Mouse (Mus musculus): Measurements from ENCODE around the gene Ccdc93. TPM values are rescaled to one million over a fixed set of nuclear protein-coding genes. Genes with fewer than 3 reads are reported as not detected.

Gene Ccdc93
- 11.5 and 14.8 TPM in 2 replicates for polyA plus RNA-seq (2015; fragmentation: Nextera tagmentation; extraction: Ambion mirVana)

- peak within 1 kb of the TSS; percentile 88 for H3K4me3 ChIP-seq
- WGBS, result under 1% methylated on average over 43 of the region's 47 CpGs
- peak within 1 kb of the TSS; percentile 79 for H3K9ac ChIP-seq
- peak within 1 kb of the TSS; percentile 99 for H3K4me2 ChIP-seq
- peak; percentile 96 for ATAC-seq (replicated peaks)
- H3K4me1 ChIP-seq, result peaks cover 21% of the 10 kb centered on the region
- H3K36me3 ChIP-seq (replicated peaks), result no peaks in the 10 kb centered on the region
- H3K27me3 ChIP-seq (replicated peaks), result no peaks in the 10 kb centered on the region
- H3K27ac ChIP-seq, result no peak within 1 kb of the TSS
- no peaks in the 10 kb centered on the region for H3K9me3 ChIP-seq
Measured at GRCm38 (mm10) chr1:121430938-121431928, at the start of gene Ccdc93. Ccdc93 (plus strand) TSS chr1:121431049.

GRCm38 (mm10) chr1:121381562-121381961, 49.3 kb upstream of the Ccdc93 start:
- no peak for ATAC-seq (replicated peaks)
- H3K4me1 ChIP-seq, result no peaks in the 10 kb centered on the region
- H3K36me3 ChIP-seq (replicated peaks), result no peaks in the 10 kb centered on the region
- no peak overlapping the region for H3K27ac ChIP-seq
- H3K4me2 ChIP-seq, result no peak overlapping the region
- no peaks in the 10 kb centered on the region for H3K27me3 ChIP-seq (replicated peaks)
- WGBS, result 60% methylated on average over 3 of the region's 3 CpGs
- no peak overlapping the region for H3K9ac ChIP-seq
- no peak overlapping the region for H3K4me3 ChIP-seq
- no peaks in the 10 kb centered on the region for H3K9me3 ChIP-seq

GRCm38 (mm10) chr1:121388312-121388711, 42.5 kb upstream of the Ccdc93 start:
- 27% methylated on average over 6 of the region's 6 CpGs for WGBS
- Histone ChIP-seq H3K36me3 (replicated peaks) (no peaks in the 10 kb centered on the region), H3K4me1 (peaks cover 13% of the 10 kb centered on the region), H3K27me3 (replicated peaks) (no peaks in the 10 kb centered on the region), H3K9me3 (no peaks in the 10 kb centered on the region), H3K4me2 (no peak overlapping the region), H3K9ac (no peak overlapping the region), H3K4me3 (no peak overlapping the region), H3K27ac (no peak overlapping the region)
- ATAC-seq (replicated peaks), result no peak

GRCm38 (mm10) chr1:121388732-121389131, 42.1 kb upstream of the Ccdc93 start:
- Histone ChIP-seq H3K27ac (no peak overlapping the region), H3K9ac (no peak overlapping the region), H3K4me3 (no peak overlapping the region), H3K36me3 (replicated peaks) (no peaks in the 10 kb centered on the region), H3K9me3 (no peaks in the 10 kb centered on the region), H3K4me2 (no peak overlapping the region), H3K4me1 (peaks cover 13% of the 10 kb centered on the region), H3K27me3 (replicated peaks) (no peaks in the 10 kb centered on the region)
- WGBS, result 36% methylated on average over 7 of the region's 7 CpGs
- no peak for ATAC-seq (replicated peaks)

- Histone ChIP-seq H3K9me3 (no peaks in the 10 kb centered on the region), H3K4me3 (no peak overlapping the region), H3K36me3 (replicated peaks) (no peaks in the 10 kb centered on the region), H3K4me2 (no peak overlapping the region), H3K27ac (0 out of 2 replicates have a peak overlapping the region, but pooled peaks have one; percentile 15), H3K4me1 (peaks cover 13% of the 10 kb centered on the region), H3K9ac (no peak overlapping the region), H3K27me3 (replicated peaks) (no peaks in the 10 kb centered on the region)
- peak; percentile 21; the same call in 1 of the 2 replicates for ATAC-seq (replicated peaks)
- WGBS, result 77% methylated on average over 12 of the region's 12 CpGs
Measured at GRCm38 (mm10) chr1:121389574-121389973, 41.3 kb upstream of the Ccdc93 start.

- H3K4me1 ChIP-seq, result peaks cover 13% of the 10 kb centered on the region
- 0 out of 2 replicates have a peak overlapping the region, but pooled peaks have one; percentile 15 for H3K27ac ChIP-seq
- no peak overlapping the region for H3K9ac ChIP-seq
- H3K4me2 ChIP-seq, result no peak overlapping the region
- no peaks in the 10 kb centered on the region for H3K27me3 ChIP-seq (replicated peaks)
- H3K9me3 ChIP-seq, result no peaks in the 10 kb centered on the region
- ATAC-seq (replicated peaks), result peak; percentile 59
- H3K4me3 ChIP-seq, result no peak overlapping the region
- 36% methylated on average over 5 of the region's 5 CpGs for WGBS
- H3K36me3 ChIP-seq (replicated peaks), result no peaks in the 10 kb centered on the region
Measured at GRCm38 (mm10) chr1:121390003-121390402, 40.8 kb upstream of the Ccdc93 start.

- Histone ChIP-seq H3K9me3 (no peaks in the 10 kb centered on the region), H3K4me2 (peak overlapping the region; percentile 43), H3K27me3 (replicated peaks) (no peaks in the 10 kb centered on the region), H3K4me1 (peaks cover 13% of the 10 kb centered on the region), H3K27ac (no peak overlapping the region), H3K36me3 (replicated peaks) (no peaks in the 10 kb centered on the region), H3K4me3 (peak overlapping the region; percentile 12; the same call in 1 of the 2 replicates), H3K9ac (no peak overlapping the region)
- WGBS, result 34% methylated on average over 13 of the region's 13 CpGs
- ATAC-seq (replicated peaks), result peak; percentile 40; the same call in 1 of the 2 replicates
Measured at GRCm38 (mm10) chr1:121390421-121390820, 40.4 kb upstream of the Ccdc93 start.

- H3K36me3 ChIP-seq (replicated peaks), result no peaks in the 10 kb centered on the region
- H3K27me3 ChIP-seq (replicated peaks), result no peaks in the 10 kb centered on the region
- ATAC-seq (replicated peaks), result peak; percentile 16; the same call in 1 of the 2 replicates
- peak overlapping the region; percentile 12; the same call in 1 of the 2 replicates for H3K4me3 ChIP-seq
- no peak overlapping the region for H3K27ac ChIP-seq
- H3K4me2 ChIP-seq, result peak overlapping the region; percentile 43
- WGBS, result 45% methylated on average over 8 of the region's 8 CpGs
- peaks cover 13% of the 10 kb centered on the region for H3K4me1 ChIP-seq
- H3K9ac ChIP-seq, result no peak overlapping the region
- H3K9me3 ChIP-seq, result no peaks in the 10 kb centered on the region
Measured at GRCm38 (mm10) chr1:121390855-121391254, 40.0 kb upstream of the Ccdc93 start.

GRCm38 (mm10) chr1:121393117-121393516, 37.7 kb upstream of the Ccdc93 start:
- H3K36me3 ChIP-seq (replicated peaks), result no peaks in the 10 kb centered on the region
- H3K27me3 ChIP-seq (replicated peaks), result no peaks in the 10 kb centered on the region
- H3K9me3 ChIP-seq, result no peaks in the 10 kb centered on the region
- WGBS, result 75% methylated on average over 2 of the region's 2 CpGs
- no peak overlapping the region for H3K4me3 ChIP-seq
- no peak overlapping the region for H3K27ac ChIP-seq
- H3K4me2 ChIP-seq, result no peak overlapping the region
- H3K4me1 ChIP-seq, result peaks cover 13% of the 10 kb centered on the region
- no peak for ATAC-seq (replicated peaks)
- no peak overlapping the region for H3K9ac ChIP-seq

GRCm38 (mm10) chr1:121394764-121395163, 36.1 kb upstream of the Ccdc93 start:
- 71% methylated on average over 5 of the region's 5 CpGs for WGBS
- Histone ChIP-seq H3K4me3 (no peak overlapping the region), H3K27me3 (replicated peaks) (no peaks in the 10 kb centered on the region), H3K4me2 (no peak overlapping the region), H3K27ac (no peak overlapping the region), H3K9me3 (no peaks in the 10 kb centered on the region), H3K9ac (no peak overlapping the region), H3K36me3 (replicated peaks) (no peaks in the 10 kb centered on the region), H3K4me1 (peaks cover 15% of the 10 kb centered on the region)
- ATAC-seq (replicated peaks), result no peak

GRCm38 (mm10) chr1:121396501-121396900, 34.3 kb upstream of the Ccdc93 start:
- H3K9me3 ChIP-seq, result no peaks in the 10 kb centered on the region
- no peak overlapping the region for H3K4me3 ChIP-seq
- H3K27me3 ChIP-seq (replicated peaks), result no peaks in the 10 kb centered on the region
- no peaks in the 10 kb centered on the region for H3K36me3 ChIP-seq (replicated peaks)
- no peak overlapping the region for H3K4me2 ChIP-seq
- peaks cover 7% of the 10 kb centered on the region for H3K4me1 ChIP-seq
- H3K27ac ChIP-seq, result no peak overlapping the region
- H3K9ac ChIP-seq, result no peak overlapping the region
- ATAC-seq (replicated peaks), result no peak
- WGBS, result 82% methylated on average over 4 of the region's 4 CpGs

- H3K27me3 ChIP-seq (replicated peaks), result no peaks in the 10 kb centered on the region
- no peak overlapping the region for H3K4me3 ChIP-seq
- H3K9ac ChIP-seq, result no peak overlapping the region
- no peak for ATAC-seq (replicated peaks)
- peaks cover 7% of the 10 kb centered on the region for H3K4me1 ChIP-seq
- WGBS, result 83% methylated on average over 4 of the region's 4 CpGs
- no peak overlapping the region for H3K27ac ChIP-seq
- H3K36me3 ChIP-seq (replicated peaks), result no peaks in the 10 kb centered on the region
- H3K4me2 ChIP-seq, result no peak overlapping the region
- no peaks in the 10 kb centered on the region for H3K9me3 ChIP-seq
Measured at GRCm38 (mm10) chr1:121398231-121398630, 32.6 kb upstream of the Ccdc93 start.

All from midbrain, embryonic 15.5 days (tissue).